Mouse (Mus musculus): ENCODE measurements around the gene Fam53b.
A peak's percentile ranks its signal among the peaks of the same experiment; 100 is the strongest.
"Not testable (repeated sequence)": the region's sequence is repeated elsewhere in the genome, so short reads cannot be mapped to it uniquely, and the experiment has no call there.

Gene Fam53b

GRCm38 (mm10) chr7:132682901-132683300 is 130.8 kb downstream of the Fam53b start:
- DNase-seq (ENCODE audit: low read depth, low spot score), result no peak

GRCm38 (mm10) chr7:132682336-132682735 is 131.3 kb downstream of the Fam53b start:
- DNase-seq (ENCODE audit: low read depth, low spot score), result no peak

GRCm38 (mm10) chr7:132681831-132682230 is 131.9 kb downstream of the Fam53b start:
- no peak for DNase-seq (ENCODE audit: low read depth, low spot score)

- no peak for DNase-seq (ENCODE audit: low read depth, low spot score)
Observed at GRCm38 (mm10) chr7:132681296-132681695, 132.4 kb downstream of the Fam53b start.

GRCm38 (mm10) chr7:132679549-132679948 is 134.1 kb downstream of the Fam53b start:
- no peak for DNase-seq (ENCODE audit: low read depth, low spot score)

GRCm38 (mm10) chr7:132679117-132679516 is 134.6 kb downstream of the Fam53b start:
- no peak for DNase-seq (ENCODE audit: low read depth, low spot score)

- DNase-seq (ENCODE audit: low read depth, low spot score), result no peak
Observed at GRCm38 (mm10) chr7:132675922-132676321, 137.8 kb downstream of the Fam53b start.

GRCm38 (mm10) chr7:132673931-132674755 is 139.5 kb downstream of the Fam53b start:
- DNase-seq (ENCODE audit: low read depth, low spot score), result peak; percentile 23

- no peak for DNase-seq (ENCODE audit: low read depth, low spot score)
Observed at GRCm38 (mm10) chr7:132672481-132672959, 141.2 kb downstream of the Fam53b start.

GRCm38 (mm10) chr7:132670863-132671165 is 142.9 kb downstream of the Fam53b start:
- no peak for DNase-seq (ENCODE audit: low read depth, low spot score)

GRCm38 (mm10) chr7:132669999-132670862 is 143.5 kb downstream of the Fam53b start:
- no peak for DNase-seq (ENCODE audit: low read depth, low spot score)

- DNase-seq (ENCODE audit: low read depth, low spot score), result no peak
Observed at GRCm38 (mm10) chr7:132668604-132669003, 145.1 kb downstream of the Fam53b start.

GRCm38 (mm10) chr7:132666516-132666915 is 147.2 kb downstream of the Fam53b start:
- no peak for DNase-seq (ENCODE audit: low read depth, low spot score)

- DNase-seq (ENCODE audit: low read depth, low spot score), result no peak
Observed at GRCm38 (mm10) chr7:132665664-132666382, 147.9 kb downstream of the Fam53b start.

GRCm38 (mm10) chr7:132664815-132665214 is 148.9 kb downstream of the Fam53b start:
- DNase-seq (ENCODE audit: low read depth, low spot score), result no peak

GRCm38 (mm10) chr7:132662831-132663230 is 150.9 kb downstream of the Fam53b start:
- DNase-seq (ENCODE audit: low read depth, low spot score), result not testable (repeated sequence)
